In the genomic region with DNA sequence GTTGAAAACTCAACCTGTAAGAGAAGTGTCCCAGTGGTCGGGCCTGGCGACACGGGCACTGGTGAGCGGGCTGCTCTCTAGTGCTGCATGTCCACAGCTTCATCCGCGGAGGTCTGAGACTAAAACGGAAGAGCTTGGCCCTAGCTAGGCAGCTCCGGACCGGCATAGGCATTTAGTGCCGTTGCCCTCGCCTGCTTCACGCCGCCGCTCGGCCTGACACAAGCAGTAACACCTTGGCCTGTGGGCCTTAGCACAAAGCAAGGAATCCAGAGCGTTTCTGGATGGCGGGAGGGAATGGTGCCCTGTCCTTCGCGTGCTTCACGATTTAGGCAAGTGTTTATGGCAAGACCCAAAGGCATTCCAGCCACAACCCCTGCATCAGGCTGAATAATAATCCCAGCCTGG, we compare ENCODE assay signal across 9 mouse cellular contexts. TPM values are rescaled to one million over a fixed set of nuclear protein-coding genes. Genes with fewer than 3 reads are reported as not detected.
DNase-seq lines count a peak whose midpoint lies in the region; ATAC-seq and TF ChIP-seq lines count a peak whose summit lies in the region.
"Had no signal": no experiment of that assay in that cellular context is flagged by ENCODE, and none has a peak within 500 bp of the region (broad histone marks: within the 10 kb centered on the region; RNA-seq: fewer than 3 reads in every experiment).

No protein-coding gene starts in this region.

- no peak for TF ChIP-seq CTCF in midbrain, postnatal 0 days (IDR thresholded peaks at IDR 0.05)

- no peaks in the 10 kb centered on the region for H3K9me3 ChIP-seq in kidney, embryonic 14.5 days (ENCODE audit: control insufficient read depth, low read length)
- no peaks in the 10 kb centered on the region for H3K9me3 ChIP-seq in embryonic facial prominence, embryonic 13.5 days
- H3K9me3 ChIP-seq in hindbrain, embryonic 13.5 days: no peaks in the 10 kb centered on the region
- H3K9me3 ChIP-seq in midbrain, postnatal 0 days (ENCODE audit: low read length): no peaks in the 10 kb centered on the region

- H3K4me1 ChIP-seq in kidney, embryonic 14.5 days (ENCODE audit: control insufficient read depth, insufficient read depth, low read length): peaks cover 11% of the 10 kb centered on the region; the same call in 1 of the 2 replicates
- H3K4me1 ChIP-seq in embryonic facial prominence, embryonic 13.5 days: peaks cover 30% of the 10 kb centered on the region
- peaks cover 17% of the 10 kb centered on the region for H3K4me1 ChIP-seq in hindbrain, embryonic 13.5 days (replicated peaks)
- H3K4me1 ChIP-seq in midbrain, postnatal 0 days (ENCODE audit: insufficient read depth, low read length): no peaks in the 10 kb centered on the region

- peak overlapping the region; percentile 19 for H3K4me3 ChIP-seq in kidney, embryonic 14.5 days (ENCODE audit: low read length)
- peak overlapping the region; percentile 37 for H3K4me3 ChIP-seq in embryonic facial prominence, embryonic 13.5 days
- H3K4me3 ChIP-seq in hindbrain, embryonic 13.5 days: peak overlapping the region; percentile 22
- peak overlapping the region; percentile 11; the same call in 1 of the 2 replicates for H3K4me3 ChIP-seq in midbrain, postnatal 0 days (ENCODE audit: low read depth, low read length)

- H3K27me3 ChIP-seq in kidney, embryonic 14.5 days (ENCODE audit: control insufficient read depth, insufficient read depth, low read length): peaks cover 66% of the 10 kb centered on the region
- peaks cover 91% of the 10 kb centered on the region for H3K27me3 ChIP-seq in embryonic facial prominence, embryonic 13.5 days
- H3K27me3 ChIP-seq in hindbrain, embryonic 13.5 days: peaks cover 92% of the 10 kb centered on the region
- peaks cover 66% of the 10 kb centered on the region for H3K27me3 ChIP-seq in midbrain, postnatal 0 days (ENCODE audit: insufficient read depth, low read length)
- H3K27me3 ChIP-seq: CH12.LX had no signal

- no peaks in the 10 kb centered on the region for H3K36me3 ChIP-seq in kidney, embryonic 14.5 days (ENCODE audit: control insufficient read depth, insufficient read depth, low read length)
- H3K36me3 ChIP-seq in embryonic facial prominence, embryonic 13.5 days: no peaks in the 10 kb centered on the region
- H3K36me3 ChIP-seq in hindbrain, embryonic 13.5 days: no peaks in the 10 kb centered on the region
- H3K36me3 ChIP-seq in midbrain, postnatal 0 days (ENCODE audit: insufficient read depth, low read length): no peaks in the 10 kb centered on the region

- DNase-seq in kidney, adult 8-10 months: no peak
- DNase-seq in midbrain, postnatal 0 days (ENCODE audit: low spot score): no peak
- DNase-seq in layer of hippocampus, postnatal 36 days: no peak
- no peak for DNase-seq in cerebellum, adult 8-10 months

- no peak overlapping the region for H3K9ac ChIP-seq in kidney, embryonic 14.5 days (ENCODE audit: low read depth, low read length)
- no peak overlapping the region for H3K9ac ChIP-seq in embryonic facial prominence, embryonic 13.5 days
- H3K9ac ChIP-seq in hindbrain, embryonic 13.5 days: no peak overlapping the region
- H3K9ac ChIP-seq in midbrain, postnatal 0 days (replicated peaks; ENCODE audit: low read length, poor library complexity, severe bottlenecking): no peak overlapping the region

- WGBS in kidney, embryonic 14.5 days: 2% methylated on average over 20 of the region's 20 CpGs
- WGBS in embryonic facial prominence, embryonic 13.5 days: 8% methylated on average over 20 of the region's 20 CpGs
- under 1% methylated on average over 20 of the region's 20 CpGs for WGBS in hindbrain, embryonic 13.5 days
- 3% methylated on average over 20 of the region's 20 CpGs for WGBS in midbrain, postnatal 0 days

- H3K4me2 ChIP-seq in kidney, embryonic 14.5 days (replicated peaks; ENCODE audit: low read depth, low read length): peak overlapping the region; percentile 42
- peak overlapping the region; percentile 61 for H3K4me2 ChIP-seq in embryonic facial prominence, embryonic 13.5 days
- peak overlapping the region; percentile 42 for H3K4me2 ChIP-seq in hindbrain, embryonic 13.5 days
- H3K4me2 ChIP-seq in midbrain, postnatal 0 days (ENCODE audit: low read depth, low read length, poor library complexity, severe bottlenecking): 0 out of 2 replicates have a peak overlapping the region, but pooled peaks have one; percentile 4

- no peak overlapping the region for H3K27ac ChIP-seq in kidney, embryonic 14.5 days (ENCODE audit: low read depth, low read length)
- H3K27ac ChIP-seq in embryonic facial prominence, embryonic 13.5 days: 0 out of 2 replicates have a peak overlapping the region, but pooled peaks have one; percentile 48
- H3K27ac ChIP-seq in hindbrain, embryonic 13.5 days: no peak overlapping the region
- H3K27ac ChIP-seq in midbrain, postnatal 0 days (ENCODE audit: low read depth, low read length): no peak overlapping the region

- peak; percentile 33; the same call in 1 of the 2 replicates for ATAC-seq in kidney, embryonic 14.5 days (ENCODE audit: low FRiP score, low TSS enrichment)
- ATAC-seq in embryonic facial prominence, embryonic 13.5 days (ENCODE audit: insufficient number of reproducible peaks, insufficient read depth, low FRiP score, low TSS enrichment, low read depth): no peak; the same call in 1 of the 2 replicates
- peak; percentile 63; the same call in 1 of the 2 replicates for ATAC-seq in hindbrain, embryonic 13.5 days (ENCODE audit: low FRiP score)
- peak; percentile 47; the same call in 1 of the 2 replicates for ATAC-seq in midbrain, postnatal 0 days (ENCODE audit: low FRiP score)
- no peak for ATAC-seq in CD4-positive, CD25-positive, alpha-beta regulatory T cell, adult 4 months

RNA-seq across cellular contexts. Expression of a gene that starts 9.2 kb away (rescaled TPM):
- 3.1 and 3.5 TPM in 2 replicates for polyA plus RNA-seq in kidney, embryonic 14.5 days (2014; fragmentation: Nextera tagmentation; extraction: Ambion mirVana)
- polyA plus RNA-seq in embryonic facial prominence, embryonic 13.5 days (2015; fragmentation: Nextera tagmentation; extraction: Ambion mirVana): 8.4 and 10.9 TPM in 2 replicates
- 1.8 and 2.1 TPM in 2 replicates for polyA plus RNA-seq in hindbrain, embryonic 13.5 days (2015; fragmentation: Nextera tagmentation; extraction: Ambion mirVana)
- 5.4 and 9.3 TPM in 2 replicates for total RNA-seq in midbrain, postnatal 0 days (2014; rRNA removed)
- polyA plus RNA-seq in midbrain, postnatal 0 days (2015; fragmentation: Nextera tagmentation; extraction: Ambion mirVana): 1.8 and 1.9 TPM in 2 replicates
- not detected for polyA plus RNA-seq in CD4-positive, CD25-positive, alpha-beta regulatory T cell, adult 4 months (2017; shearing (Covaris generic))
- total RNA-seq in layer of hippocampus, postnatal 36 days (2021): 1 to 10 TPM; 1.2 to 1.8 TPM
- total RNA-seq: CH12.LX had no signal

Comparison
In these comparisons a context has a peak if more than half of its experiments do, and no peak if none do; other contexts are left out.
1. ATAC-seq: peak in kidney, embryonic 14.5 days (single experiment), hindbrain, embryonic 13.5 days (single experiment) and midbrain, postnatal 0 days (single experiment); none in embryonic facial prominence, embryonic 13.5 days (single experiment) and CD4-positive, CD25-positive, alpha-beta regulatory T cell, adult 4 months (single experiment).
2. H3K4me2 ChIP-seq: peak in every context shown above with its lines; median percentile 61 in embryonic facial prominence, embryonic 13.5 days; 42 in kidney, embryonic 14.5 days; 42 in hindbrain, embryonic 13.5 days; 4 in midbrain, postnatal 0 days.
3. Peak in every context shown above with its lines, with median percentiles within 50 percentile points of each other: H3K4me3 ChIP-seq.